Mouse (Mus musculus) brain, embryonic 14.5 days (tissue): ENCODE results near the gene Zfp536. TPM values are rescaled to one million over a fixed set of nuclear protein-coding genes. Genes with fewer than 3 reads are reported as not detected.
A peak's percentile ranks its signal among the peaks of the same experiment; 100 is the strongest.
"Not testable (repeated sequence)": the region's sequence is repeated elsewhere in the genome, so short reads cannot be mapped to it uniquely, and the experiment has no call there.

Source experiments
- DNase-seq: peaks from one replicate; pipeline ENCODE4 v3.0.0-alpha.2; 2011; ENCODE audit warnings: low read depth
- CTCF ChIP-seq: fragments of 200-500 bp; IDR thresholded peaks from 2 replicates; pipeline ENCODE4 v1.5.1; 2012; ENCODE audit warnings: inconsistent platforms, mild to moderate bottlenecking, moderate library complexity, borderline replicate concordance; ENCODE audit not compliant: insufficient read depth, insufficient read length; ENCODE audit errors: extremely low read depth
- POLR2A ChIP-seq: fragments of 200-500 bp; IDR thresholded peaks from 2 replicates; pipeline ENCODE4 v1.6.1; 2012; ENCODE audit warnings: mild to moderate bottlenecking, inconsistent platforms, borderline replicate concordance; ENCODE audit not compliant: poor library complexity, insufficient read depth, insufficient read length, severe bottlenecking; ENCODE audit errors: extremely low read depth
- polyA plus RNA-seq: library from polyadenylated mRNA; depleted of rRNA; stranded (reverse); fragments of >200 nt; gene quantifications from 2 replicates; pipeline ENCODE4 v1.2.3, GENCODE M21; 2012

Gene Zfp536
- polyA plus RNA-seq, 1 experiment: 30.4 TPM

DNA sequence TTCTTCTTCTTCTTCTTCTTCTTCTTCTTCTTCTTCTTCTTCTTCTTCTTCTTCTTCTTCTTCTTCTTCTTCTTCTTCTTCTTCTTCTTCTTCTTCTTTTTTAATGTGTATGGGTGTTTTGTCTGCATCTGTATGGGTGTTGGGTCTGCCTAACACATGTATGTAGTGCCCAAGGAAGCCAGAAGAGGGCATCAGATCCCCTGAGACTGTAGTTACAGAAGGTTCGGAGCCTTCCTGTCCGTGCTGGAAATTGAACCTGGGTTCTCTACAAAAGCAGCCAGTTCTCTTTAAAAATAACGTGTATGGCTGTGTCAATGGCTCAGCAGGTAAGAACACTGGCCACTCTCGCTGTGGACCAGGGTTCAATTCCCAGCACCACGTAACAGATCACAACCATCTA is 167.0 kb downstream of the Zfp536 start:
- no peak for DNase-seq
- peak; percentile 3; the same call in 1 of the 2 replicates for TF ChIP-seq CTCF
- TF ChIP-seq POLR2A: no peak

DNA sequence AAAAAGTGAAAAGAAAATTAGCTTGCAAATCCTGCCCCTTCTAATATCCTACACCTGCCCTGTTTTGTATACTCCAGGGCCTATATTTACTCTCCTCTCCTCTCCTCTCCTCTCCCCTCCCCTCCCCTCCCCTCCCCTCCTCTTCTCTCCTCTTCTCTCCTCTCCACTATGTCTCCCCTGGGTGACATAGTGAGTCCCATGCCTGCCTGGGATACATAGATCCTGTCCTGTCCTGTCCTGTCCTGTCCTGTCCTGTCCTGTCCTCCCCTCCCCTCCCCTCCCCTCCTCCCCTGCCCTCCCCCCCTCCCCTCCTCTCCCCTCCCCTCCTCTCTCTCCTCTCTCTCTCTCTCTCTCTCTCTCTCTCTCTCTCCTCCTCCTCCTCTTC is 169.9 kb downstream of the Zfp536 start:
- DNase-seq: not testable (repeated sequence)

DNA sequence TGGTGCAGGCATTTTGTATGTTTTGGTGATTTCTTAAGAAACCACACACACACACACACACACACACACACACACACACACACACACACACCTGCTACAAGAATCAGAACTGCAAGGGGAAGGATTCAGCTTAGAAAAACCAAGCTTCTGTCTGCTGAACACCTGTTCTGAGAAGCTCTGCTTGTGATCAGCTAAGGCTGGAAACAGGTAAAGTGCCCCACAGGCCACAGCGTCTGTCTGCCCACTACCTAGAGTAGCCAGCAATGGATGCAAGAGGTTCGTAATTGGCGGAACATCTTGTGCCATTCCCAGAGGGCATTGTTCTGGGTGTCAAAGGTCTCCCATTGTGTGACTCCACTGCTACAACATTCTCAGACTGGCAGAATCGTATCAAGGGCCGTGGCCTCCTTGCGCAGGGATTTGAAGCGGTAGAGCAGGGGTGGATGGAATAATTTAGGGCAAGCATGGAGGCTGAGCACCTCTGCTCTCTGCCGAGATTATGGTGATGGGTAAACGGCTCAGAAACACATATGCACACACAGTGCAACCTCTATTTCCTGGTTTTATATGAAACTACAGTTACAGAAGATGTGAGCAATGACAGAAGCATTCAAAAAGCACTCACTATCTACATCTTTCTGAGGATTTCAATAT is 170.4 kb downstream of the Zfp536 start:
- no peak for TF ChIP-seq CTCF
- no peak for TF ChIP-seq POLR2A
- DNase-seq: peak; percentile 47

DNA sequence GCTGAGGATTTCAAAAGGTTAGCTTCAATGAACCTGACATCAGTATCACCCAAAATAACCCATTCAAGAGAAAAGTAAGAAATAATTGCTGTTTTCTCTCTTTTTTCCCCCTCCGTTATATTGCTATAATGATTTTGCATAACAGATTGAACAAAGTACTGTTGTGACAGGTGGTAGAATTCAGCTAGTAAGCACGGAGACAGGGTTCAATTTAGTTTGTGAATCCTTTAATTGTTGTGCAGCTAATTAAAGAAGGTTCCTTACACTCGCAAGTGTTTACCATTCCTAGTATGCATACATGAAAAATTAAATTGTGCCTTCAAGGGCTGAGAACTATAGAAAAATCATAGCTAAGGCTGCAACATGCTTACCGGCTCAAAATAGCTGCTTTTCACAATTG is 173.1 kb downstream of the Zfp536 start:
- DNase-seq: peak; percentile 61
- no peak for TF ChIP-seq POLR2A
- TF ChIP-seq CTCF: no peak

DNA sequence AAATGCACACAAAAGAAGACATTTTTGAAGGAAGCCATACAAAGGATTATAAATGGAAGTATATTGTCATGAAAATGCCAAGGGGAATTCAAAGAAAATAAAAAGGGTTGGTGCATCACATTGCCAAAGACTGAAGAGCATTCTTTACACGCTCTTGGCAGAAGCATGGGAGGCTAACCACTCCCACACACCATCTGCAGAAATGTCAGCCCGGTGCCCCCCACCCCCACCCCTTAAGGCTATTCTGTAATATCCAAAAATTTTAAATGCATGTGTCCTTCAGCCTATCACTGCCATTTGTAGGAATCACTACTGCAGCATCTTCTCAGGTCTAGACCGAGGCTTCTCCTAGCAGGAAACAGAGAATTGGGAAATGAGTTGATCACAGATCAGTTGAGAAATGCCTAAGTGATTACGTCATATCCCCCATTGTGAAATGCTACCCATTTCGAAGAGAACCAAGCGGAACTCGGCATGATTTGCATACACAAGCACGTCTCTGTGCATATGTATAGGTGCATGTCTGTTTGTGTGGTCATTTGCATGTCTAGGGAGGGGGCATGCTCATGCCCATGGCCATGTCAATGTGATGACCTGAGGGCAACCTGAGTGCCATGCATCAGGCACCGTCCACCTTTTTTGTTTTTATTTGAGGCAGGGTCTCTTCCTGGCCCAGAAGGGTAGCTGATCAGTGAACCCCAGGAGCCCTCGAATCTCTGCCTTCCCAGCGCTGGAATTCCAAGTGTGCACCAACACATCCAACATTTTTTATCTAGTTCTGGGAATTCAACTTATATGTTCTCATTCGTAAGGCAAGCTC is 179.0 kb downstream of the Zfp536 start:
- peak; percentile 63 for DNase-seq
- TF ChIP-seq POLR2A (no peak), CTCF (no peak)

DNA sequence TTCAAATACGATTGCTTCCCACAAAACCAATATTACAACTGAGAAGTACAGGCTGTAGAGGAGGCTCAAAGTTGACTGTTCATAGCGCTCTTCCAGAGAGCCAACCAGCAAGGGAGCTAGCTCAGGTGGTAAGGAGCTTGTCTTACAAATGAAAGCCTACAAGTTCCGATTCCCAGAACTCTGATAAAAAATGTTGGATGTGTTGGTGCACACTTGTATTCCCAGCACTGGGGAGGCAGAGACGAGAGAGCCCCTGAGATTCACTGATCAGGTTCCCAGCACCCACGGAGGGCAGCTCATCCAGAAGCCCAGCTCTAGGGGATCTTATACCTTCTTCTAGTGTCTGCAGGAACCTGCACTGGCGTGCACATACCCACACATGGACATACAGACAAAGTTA is 179.9 kb downstream of the Zfp536 start:
- TF ChIP-seq CTCF (no peak), POLR2A (no peak)
- DNase-seq: no peak

DNA sequence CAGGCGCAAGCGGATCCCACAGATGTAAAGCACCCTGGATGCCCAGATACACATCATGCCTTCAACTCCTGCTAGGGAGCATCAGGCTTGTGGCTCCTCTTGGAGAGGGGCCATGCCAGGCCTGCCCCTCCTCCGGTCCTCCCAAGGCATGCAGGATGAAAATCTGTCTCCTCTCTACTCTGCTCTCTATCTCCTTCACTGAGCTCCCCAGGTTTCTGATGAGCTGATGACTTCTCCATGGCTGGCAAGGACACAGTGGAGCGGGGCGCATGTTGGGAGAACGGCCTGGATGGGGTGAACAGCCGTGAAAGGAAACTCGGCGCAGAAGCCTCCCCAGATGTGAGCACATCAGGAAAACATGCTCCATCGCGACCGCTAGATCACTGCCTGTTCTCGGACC is 186.7 kb downstream of the Zfp536 start:
- no peak for DNase-seq
- TF ChIP-seq CTCF (no peak), POLR2A (no peak)

DNA sequence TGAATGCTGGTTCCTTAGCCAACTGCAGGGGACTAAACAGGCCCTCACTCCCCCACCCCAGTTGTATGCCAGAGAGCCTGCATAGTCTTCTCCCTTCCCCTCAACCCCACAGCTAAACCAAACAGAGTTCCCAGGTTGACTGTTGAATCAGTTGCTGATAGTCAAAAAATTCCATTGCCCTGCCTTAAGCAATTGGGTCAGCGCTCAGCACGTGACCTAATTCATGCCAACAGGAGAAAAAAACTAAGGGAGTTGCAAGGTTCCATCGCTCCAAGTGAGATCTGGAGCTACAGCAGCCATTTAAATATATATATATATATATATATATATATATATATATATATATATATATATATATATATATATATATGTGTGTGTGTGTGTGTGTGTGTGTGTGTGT is 192.2 kb downstream of the Zfp536 start:
- TF ChIP-seq CTCF: no peak
- no peak for DNase-seq

DNA sequence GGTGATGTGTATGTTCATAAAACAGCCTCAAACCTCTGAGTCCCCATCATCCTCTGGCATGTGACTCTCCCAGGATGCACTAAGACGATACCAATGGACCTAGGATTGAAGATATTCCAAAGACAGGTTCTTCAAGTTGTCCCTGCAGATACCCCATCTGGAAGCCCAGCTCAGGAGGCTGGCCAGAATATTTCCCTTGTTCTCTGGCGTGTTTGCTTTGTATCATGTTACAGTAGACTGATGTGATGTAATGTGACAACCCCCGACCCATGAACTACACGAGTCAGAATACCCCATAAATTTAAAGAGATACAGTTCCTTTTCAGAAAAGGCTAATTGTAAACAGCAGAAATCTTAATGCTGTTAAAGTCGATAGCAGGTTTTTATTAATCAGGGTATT is 192.9 kb downstream of the Zfp536 start:
- DNase-seq: no peak
- TF ChIP-seq CTCF (no peak), POLR2A (no peak)

DNA sequence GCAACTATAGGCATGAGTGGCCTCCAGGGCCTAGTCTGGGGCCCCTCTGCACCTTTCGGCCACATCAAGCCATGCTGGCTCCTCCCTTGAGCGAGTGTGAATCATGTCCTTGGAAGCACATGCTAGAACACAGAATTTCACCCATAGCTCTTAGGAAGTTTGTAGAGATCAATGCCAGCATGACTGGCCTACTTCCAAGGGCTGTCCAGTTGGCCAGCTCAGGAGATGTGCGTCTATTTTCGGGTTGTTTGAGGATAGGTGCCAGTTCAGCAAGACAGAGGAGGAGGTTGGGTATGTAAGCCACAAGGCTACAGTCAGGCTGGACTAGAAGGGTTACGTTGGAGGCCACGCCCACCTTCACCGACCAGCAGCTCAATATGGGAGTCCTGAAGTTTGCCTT is 201.4 kb downstream of the Zfp536 start:
- no peak for DNase-seq
- TF ChIP-seq POLR2A: no peak
- no peak for TF ChIP-seq CTCF

DNA sequence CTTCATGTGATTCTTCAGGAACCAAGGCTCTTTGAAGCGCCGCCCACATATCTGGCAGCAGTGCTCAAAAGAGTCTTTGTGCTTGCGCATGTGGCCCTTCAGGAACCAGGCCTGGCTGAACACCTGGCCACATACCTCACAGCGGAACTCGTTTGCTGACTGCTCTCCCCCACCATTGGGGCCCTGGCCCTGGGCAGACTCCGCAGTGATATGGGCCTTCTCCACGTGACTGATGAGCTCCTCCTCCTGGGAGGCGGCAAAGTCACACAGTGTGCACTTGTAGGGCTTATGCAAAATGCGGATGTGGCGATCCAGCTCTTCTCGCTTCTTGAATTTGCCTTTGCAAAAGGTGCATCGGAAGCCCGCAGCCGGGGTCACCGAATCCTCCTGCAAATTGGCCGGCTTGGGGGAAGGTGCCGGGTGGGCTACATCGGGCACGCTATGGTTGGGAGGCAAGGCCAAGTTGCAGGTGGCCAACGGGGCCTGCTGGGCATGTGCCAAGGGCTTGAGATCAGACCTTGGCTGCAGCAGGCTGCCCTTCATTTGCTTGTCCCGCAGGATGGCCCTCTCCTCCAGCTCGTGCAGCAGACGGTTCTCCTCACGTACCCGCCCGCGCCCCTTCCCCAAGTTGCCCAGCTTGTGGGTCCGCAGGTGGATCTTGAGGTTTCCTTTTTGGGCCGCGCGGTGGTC is 204.5 kb downstream of the Zfp536 start:
- DNase-seq: no peak
- TF ChIP-seq POLR2A (no peak), CTCF (no peak)

DNA sequence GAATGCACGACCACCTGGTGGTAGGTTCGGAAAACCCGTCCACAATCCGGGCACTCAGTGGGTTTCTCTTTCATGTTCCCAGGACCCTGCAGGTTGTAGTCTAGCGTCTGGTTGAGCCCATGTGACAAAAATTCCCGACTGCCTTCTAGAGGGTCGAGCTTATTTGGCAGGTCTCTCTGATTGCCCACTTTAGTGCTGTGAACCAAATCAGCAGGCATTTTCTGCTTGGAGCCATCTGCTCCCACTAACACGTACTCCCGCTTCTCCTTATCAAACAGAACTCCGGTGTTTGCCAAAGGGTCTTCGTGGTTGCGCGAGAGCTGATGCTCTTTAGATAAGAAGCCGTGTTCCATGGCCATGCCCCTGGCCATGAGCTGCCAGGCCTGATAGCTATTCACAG is 205.4 kb downstream of the Zfp536 start:
- TF ChIP-seq CTCF (no peak), POLR2A (no peak)
- DNase-seq: no peak
